Mouse (Mus musculus): ENCODE measurements around the gene Atrnl1. TPM values are rescaled to one million over a fixed set of nuclear protein-coding genes. Genes with fewer than 3 reads are reported as not detected.

Atrnl1 gene
- total RNA-seq, 2 experiments from 2014 or later, result 63.4 to 68.6 TPM

- DNase-seq (ENCODE audit: low spot score in 2 of 2), result no peak
These were observed 305.5 kb downstream of the Atrnl1 start for GRCm38 (mm10) chr19:57916325-57916724.

- DNase-seq (ENCODE audit: low spot score in 2 of 2), result no peak
These were observed 312.2 kb downstream of the Atrnl1 start for GRCm38 (mm10) chr19:57922991-57923390.

GRCm38 (mm10) chr19:57924856-57925255 lies 314.0 kb downstream of the Atrnl1 start:
- DNase-seq (ENCODE audit: low spot score in 2 of 2), result no peak

GRCm38 (mm10) chr19:57925681-57926080 lies 314.8 kb downstream of the Atrnl1 start:
- DNase-seq (ENCODE audit: low spot score in 2 of 2), result no peak

GRCm38 (mm10) chr19:57926164-57926860 lies 315.5 kb downstream of the Atrnl1 start:
- no peak for DNase-seq (ENCODE audit: low spot score in 2 of 2)

- no peak for DNase-seq (ENCODE audit: low spot score in 2 of 2)
These were observed 316.2 kb downstream of the Atrnl1 start for GRCm38 (mm10) chr19:57926941-57927471.

GRCm38 (mm10) chr19:57927566-57928523 lies 317.0 kb downstream of the Atrnl1 start:
- DNase-seq (ENCODE audit: low spot score in 2 of 2), result peak in 1 of 2 experiments; percentile 28

- peak in 1 of 2 experiments; percentile 63 for DNase-seq (ENCODE audit: low spot score in 2 of 2)
These were observed 320.8 kb downstream of the Atrnl1 start for GRCm38 (mm10) chr19:57931626-57932025.

GRCm38 (mm10) chr19:57936865-57937264 lies 326.0 kb downstream of the Atrnl1 start:
- no peak for DNase-seq (ENCODE audit: low spot score in 2 of 2)

GRCm38 (mm10) chr19:57939166-57939565 lies 328.3 kb downstream of the Atrnl1 start:
- no peak for DNase-seq (ENCODE audit: low spot score in 2 of 2)

GRCm38 (mm10) chr19:57941529-57941928 lies 330.7 kb downstream of the Atrnl1 start:
- peak; percentile 29 to 60 for DNase-seq (ENCODE audit: low spot score in 2 of 2)

- no peak for DNase-seq (ENCODE audit: low spot score in 2 of 2)
These were observed 331.4 kb downstream of the Atrnl1 start for GRCm38 (mm10) chr19:57942281-57942680.

GRCm38 (mm10) chr19:57943308-57943707 lies 332.5 kb downstream of the Atrnl1 start:
- DNase-seq (ENCODE audit: low spot score in 2 of 2), result no peak

GRCm38 (mm10) chr19:57944680-57945079 lies 333.8 kb downstream of the Atrnl1 start:
- DNase-seq (ENCODE audit: low spot score in 2 of 2), result no peak

- DNase-seq (ENCODE audit: low spot score in 2 of 2), result no peak
These were observed 334.9 kb downstream of the Atrnl1 start for GRCm38 (mm10) chr19:57945626-57946250.

GRCm38 (mm10) chr19:57948489-57948888 lies 337.7 kb downstream of the Atrnl1 start:
- DNase-seq (ENCODE audit: low spot score in 2 of 2), result no peak

- DNase-seq (ENCODE audit: low spot score in 2 of 2), result no peak
These were observed 338.6 kb downstream of the Atrnl1 start for GRCm38 (mm10) chr19:57949260-57949917.

GRCm38 (mm10) chr19:57954131-57954530 lies 343.3 kb downstream of the Atrnl1 start:
- DNase-seq (ENCODE audit: low spot score in 2 of 2), result no peak

- DNase-seq (ENCODE audit: low spot score in 2 of 2), result no peak
These were observed 345.6 kb downstream of the Atrnl1 start for GRCm38 (mm10) chr19:57956459-57956858.

GRCm38 (mm10) chr19:57957363-57957762 lies 346.5 kb downstream of the Atrnl1 start:
- no peak for DNase-seq (ENCODE audit: low spot score in 2 of 2)

- no peak for DNase-seq (ENCODE audit: low spot score in 2 of 2)
These were observed 347.3 kb downstream of the Atrnl1 start for GRCm38 (mm10) chr19:57958154-57958553.
